Mouse (Mus musculus): Measurements from ENCODE around the gene Kdelr3. TPM values are rescaled to one million over a fixed set of nuclear protein-coding genes. Genes with fewer than 3 reads are reported as not detected.
A peak's percentile ranks its signal among the peaks of the same experiment; 100 is the strongest.

Kdelr3 gene
- polyA plus RNA-seq, 1 experiment from 2014 or later, result 109 TPM

GRCm38 (mm10) chr15:79525564-79525963 lies 9.4 kb downstream of the Kdelr3 start:
- Histone ChIP-seq H3K4me3 (replicated peaks; ENCODE audit: low read length) (no peak overlapping the region), H3K36me3 (ENCODE audit: control insufficient read depth, insufficient read depth, low read length) (peaks cover 31% of the 10 kb centered on the region), H3K4me2 (ENCODE audit: low read depth, low read length) (no peak overlapping the region), H3K9ac (ENCODE audit: low read length) (no peak overlapping the region), H3K4me1 (ENCODE audit: control insufficient read depth, insufficient read depth, low read length) (no peaks in the 10 kb centered on the region; the same call in 1 of the 2 replicates), H3K27me3 (ENCODE audit: control insufficient read depth, insufficient read depth, low read length) (no peaks in the 10 kb centered on the region), H3K27ac (ENCODE audit: low read length) (no peak overlapping the region), H3K9me3 (replicated peaks; ENCODE audit: control insufficient read depth, low read length) (no peaks in the 10 kb centered on the region)
- WGBS, result 83% methylated on average over 5 of the region's 5 CpGs
- ATAC-seq (ENCODE audit: insufficient read depth, low FRiP score), result no peak

- Histone ChIP-seq H3K4me2 (ENCODE audit: low read depth, low read length) (no peak overlapping the region), H3K4me1 (ENCODE audit: control insufficient read depth, insufficient read depth, low read length) (no peaks in the 10 kb centered on the region; the same call in 1 of the 2 replicates), H3K4me3 (replicated peaks; ENCODE audit: low read length) (no peak overlapping the region), H3K9me3 (replicated peaks; ENCODE audit: control insufficient read depth, low read length) (no peaks in the 10 kb centered on the region), H3K9ac (ENCODE audit: low read length) (no peak overlapping the region), H3K27me3 (ENCODE audit: control insufficient read depth, insufficient read depth, low read length) (no peaks in the 10 kb centered on the region), H3K27ac (ENCODE audit: low read length) (no peak overlapping the region), H3K36me3 (ENCODE audit: control insufficient read depth, insufficient read depth, low read length) (peaks cover 34% of the 10 kb centered on the region)
- ATAC-seq (ENCODE audit: insufficient read depth, low FRiP score), result peak; percentile 49; the same call in 1 of the 2 replicates
- 52% methylated on average over 9 of the region's 9 CpGs for WGBS
Observed at GRCm38 (mm10) chr15:79525979-79526768, 10.0 kb downstream of the Kdelr3 start.

- no peaks in the 10 kb centered on the region; the same call in 1 of the 2 replicates for H3K4me1 ChIP-seq (ENCODE audit: control insufficient read depth, insufficient read depth, low read length)
- H3K36me3 ChIP-seq (ENCODE audit: control insufficient read depth, insufficient read depth, low read length), result peaks cover 41% of the 10 kb centered on the region
- no peaks in the 10 kb centered on the region for H3K9me3 ChIP-seq (replicated peaks; ENCODE audit: control insufficient read depth, low read length)
- H3K9ac ChIP-seq (ENCODE audit: low read length), result no peak overlapping the region
- H3K4me3 ChIP-seq (replicated peaks; ENCODE audit: low read length), result no peak overlapping the region
- H3K4me2 ChIP-seq (ENCODE audit: low read depth, low read length), result no peak overlapping the region
- no peaks in the 10 kb centered on the region for H3K27me3 ChIP-seq (ENCODE audit: control insufficient read depth, insufficient read depth, low read length)
- H3K27ac ChIP-seq (ENCODE audit: low read length), result no peak overlapping the region
- 78% methylated on average over 4 of the region's 4 CpGs for WGBS
- no peak for ATAC-seq (ENCODE audit: insufficient read depth, low FRiP score)
Observed at GRCm38 (mm10) chr15:79527192-79527591, 11.0 kb downstream of the Kdelr3 start.

GRCm38 (mm10) chr15:79527991-79528639 lies 11.9 kb downstream of the Kdelr3 start:
- no peak overlapping the region for H3K4me2 ChIP-seq (ENCODE audit: low read depth, low read length)
- no peak for ATAC-seq (ENCODE audit: insufficient read depth, low FRiP score)
- H3K9me3 ChIP-seq (replicated peaks; ENCODE audit: control insufficient read depth, low read length), result no peaks in the 10 kb centered on the region
- no peak overlapping the region for H3K27ac ChIP-seq (ENCODE audit: low read length)
- WGBS, result 50% methylated on average over 5 of the region's 5 CpGs
- no peak overlapping the region for H3K4me3 ChIP-seq (replicated peaks; ENCODE audit: low read length)
- no peak overlapping the region for H3K9ac ChIP-seq (ENCODE audit: low read length)
- H3K36me3 ChIP-seq (ENCODE audit: control insufficient read depth, insufficient read depth, low read length), result peaks cover 41% of the 10 kb centered on the region
- no peaks in the 10 kb centered on the region; the same call in 1 of the 2 replicates for H3K4me1 ChIP-seq (ENCODE audit: control insufficient read depth, insufficient read depth, low read length)
- H3K27me3 ChIP-seq (ENCODE audit: control insufficient read depth, insufficient read depth, low read length), result no peaks in the 10 kb centered on the region

GRCm38 (mm10) chr15:79529935-79530334 lies 13.7 kb downstream of the Kdelr3 start:
- H3K9ac ChIP-seq (ENCODE audit: low read length), result no peak overlapping the region
- H3K27me3 ChIP-seq (ENCODE audit: control insufficient read depth, insufficient read depth, low read length), result no peaks in the 10 kb centered on the region
- peaks cover 49% of the 10 kb centered on the region for H3K36me3 ChIP-seq (ENCODE audit: control insufficient read depth, insufficient read depth, low read length)
- WGBS, result 71% methylated on average over 7 of the region's 7 CpGs
- H3K27ac ChIP-seq (ENCODE audit: low read length), result no peak overlapping the region
- H3K4me1 ChIP-seq (ENCODE audit: control insufficient read depth, insufficient read depth, low read length), result no peaks in the 10 kb centered on the region; the same call in 1 of the 2 replicates
- no peak for ATAC-seq (ENCODE audit: insufficient read depth, low FRiP score)
- H3K4me2 ChIP-seq (ENCODE audit: low read depth, low read length), result no peak overlapping the region
- H3K4me3 ChIP-seq (replicated peaks; ENCODE audit: low read length), result no peak overlapping the region
- H3K9me3 ChIP-seq (replicated peaks; ENCODE audit: control insufficient read depth, low read length), result no peaks in the 10 kb centered on the region

GRCm38 (mm10) chr15:79533796-79534195 lies 17.6 kb downstream of the Kdelr3 start:
- WGBS, result 82% methylated on average over 3 of the region's 3 CpGs
- H3K9ac ChIP-seq (ENCODE audit: low read length), result no peak overlapping the region
- no peaks in the 10 kb centered on the region for H3K9me3 ChIP-seq (replicated peaks; ENCODE audit: control insufficient read depth, low read length)
- H3K27ac ChIP-seq (ENCODE audit: low read length), result no peak overlapping the region
- H3K27me3 ChIP-seq (ENCODE audit: control insufficient read depth, insufficient read depth, low read length), result no peaks in the 10 kb centered on the region
- peaks cover 59% of the 10 kb centered on the region for H3K36me3 ChIP-seq (ENCODE audit: control insufficient read depth, insufficient read depth, low read length)
- H3K4me1 ChIP-seq (ENCODE audit: control insufficient read depth, insufficient read depth, low read length), result no peaks in the 10 kb centered on the region
- H3K4me3 ChIP-seq (replicated peaks; ENCODE audit: low read length), result no peak overlapping the region
- H3K4me2 ChIP-seq (ENCODE audit: low read depth, low read length), result no peak overlapping the region
- ATAC-seq (ENCODE audit: insufficient read depth, low FRiP score), result no peak

- Histone ChIP-seq H3K9me3 (replicated peaks; ENCODE audit: control insufficient read depth, low read length) (no peaks in the 10 kb centered on the region), H3K9ac (ENCODE audit: low read length) (no peak overlapping the region), H3K4me1 (ENCODE audit: control insufficient read depth, insufficient read depth, low read length) (peaks cover 19% of the 10 kb centered on the region), H3K4me3 (replicated peaks; ENCODE audit: low read length) (peak overlapping the region; percentile 94), H3K4me2 (ENCODE audit: low read depth, low read length) (peak overlapping the region; percentile 74), H3K27ac (ENCODE audit: low read length) (no peak overlapping the region), H3K27me3 (ENCODE audit: control insufficient read depth, insufficient read depth, low read length) (no peaks in the 10 kb centered on the region; the same call in 1 of the 2 replicates), H3K36me3 (ENCODE audit: control insufficient read depth, insufficient read depth, low read length) (peaks cover 23% of the 10 kb centered on the region)
- 92% methylated on average over 3 of the region's 3 CpGs for WGBS
- no peak for ATAC-seq (ENCODE audit: insufficient read depth, low FRiP score)
Observed at GRCm38 (mm10) chr15:79543968-79544367, 27.8 kb downstream of the Kdelr3 start.

GRCm38 (mm10) chr15:79545496-79545895 lies 29.3 kb downstream of the Kdelr3 start:
- WGBS, result 0% methylated on average over 3 of the region's 3 CpGs
- peak overlapping the region; percentile 98 for H3K27ac ChIP-seq (ENCODE audit: low read length)
- no peak for ATAC-seq (ENCODE audit: insufficient read depth, low FRiP score)

GRCm38 (mm10) chr15:79545921-79546399 lies 29.7 kb downstream of the Kdelr3 start:
- no peaks in the 10 kb centered on the region; the same call in 1 of the 2 replicates for H3K27me3 ChIP-seq (ENCODE audit: control insufficient read depth, insufficient read depth, low read length)
- H3K4me3 ChIP-seq (replicated peaks; ENCODE audit: low read length), result peak overlapping the region; percentile 94
- H3K9ac ChIP-seq (ENCODE audit: low read length), result peak overlapping the region; percentile 100
- peak overlapping the region; percentile 74 for H3K4me2 ChIP-seq (ENCODE audit: low read depth, low read length)
- H3K27ac ChIP-seq (ENCODE audit: low read length), result peak overlapping the region; percentile 98
- peaks cover 19% of the 10 kb centered on the region for H3K4me1 ChIP-seq (ENCODE audit: control insufficient read depth, insufficient read depth, low read length)
- peaks cover 15% of the 10 kb centered on the region; the same call in 1 of the 2 replicates for H3K36me3 ChIP-seq (ENCODE audit: control insufficient read depth, insufficient read depth, low read length)
- peak; percentile 59 for ATAC-seq (ENCODE audit: insufficient read depth, low FRiP score)
- H3K9me3 ChIP-seq (replicated peaks; ENCODE audit: control insufficient read depth, low read length), result no peaks in the 10 kb centered on the region
- under 1% methylated on average over 52 of the region's 52 CpGs for WGBS

More at GRCm38 (mm10) chr15:79545496-79545895, 29.3 kb downstream of the Kdelr3 start:
- H3K27me3 ChIP-seq (ENCODE audit: control insufficient read depth, insufficient read depth, low read length), result no peaks in the 10 kb centered on the region; the same call in 1 of the 2 replicates
- H3K4me1 ChIP-seq (ENCODE audit: control insufficient read depth, insufficient read depth, low read length), result peaks cover 19% of the 10 kb centered on the region
- peaks cover 16% of the 10 kb centered on the region; the same call in 1 of the 2 replicates for H3K36me3 ChIP-seq (ENCODE audit: control insufficient read depth, insufficient read depth, low read length)
- H3K9ac ChIP-seq (ENCODE audit: low read length), result peak overlapping the region; percentile 100
- no peaks in the 10 kb centered on the region for H3K9me3 ChIP-seq (replicated peaks; ENCODE audit: control insufficient read depth, low read length)
- peak overlapping the region; percentile 74 for H3K4me2 ChIP-seq (ENCODE audit: low read depth, low read length)
- peak overlapping the region; percentile 94 for H3K4me3 ChIP-seq (replicated peaks; ENCODE audit: low read length)

Measured in stomach, embryonic 16.5 days (tissue).